Mouse (Mus musculus) thymus, adult 2 months (tissue): Measurements from ENCODE around the gene Atad1. TPM values are rescaled to one million over a fixed set of nuclear protein-coding genes. Genes with fewer than 3 reads are reported as not detected.
"Not testable (repeated sequence)": the region's sequence is repeated elsewhere in the genome, so short reads cannot be mapped to it uniquely, and the experiment has no call there.

Experiments
- DNase-seq: peaks from one replicate; pipeline ENCODE4 v3.0.0; 2021
- H3K27ac ChIP-seq: fragments of 200-500 bp; 2 replicates; pipeline ENCODE4 v1.5.1; 2012; ENCODE audit warnings: low read length, control low read depth; ENCODE audit not compliant: control insufficient read depth, insufficient read depth
- H3K27me3 ChIP-seq: fragments of 200-500 bp; 2 replicates; pipeline ENCODE4 v1.6.1; 2012; ENCODE audit warnings: mild to moderate bottlenecking, low read length, moderate library complexity, mixed read lengths; ENCODE audit not compliant: control insufficient read depth, insufficient read depth
- H3K36me3 ChIP-seq: fragments of 200-500 bp; 2 replicates; pipeline ENCODE4 v1.6.1; 2012; ENCODE audit warnings: mild to moderate bottlenecking, low read length, moderate library complexity; ENCODE audit not compliant: control insufficient read depth, insufficient read depth
- H3K4me1 ChIP-seq: fragments of 200-500 bp; replicated peaks from 2 replicates; pipeline ENCODE4 v1.6.1; 2012; ENCODE audit warnings: low read length; ENCODE audit not compliant: control insufficient read depth, insufficient read depth
- H3K4me3 ChIP-seq: fragments of 200-500 bp; 2 replicates; pipeline ENCODE4 v1.5.1; 2012; ENCODE audit warnings: mild to moderate bottlenecking, low read length, control low read depth, moderate library complexity; ENCODE audit not compliant: control insufficient read depth, insufficient read depth
- CTCF ChIP-seq: fragments of 200-500 bp; IDR thresholded peaks from 2 replicates; pipeline ENCODE4 v1.5.1; 2012; ENCODE audit warnings: mild to moderate bottlenecking, control low read depth, low read length, moderate library complexity, borderline replicate concordance; ENCODE audit not compliant: control insufficient read depth, poor library complexity, insufficient read depth; ENCODE audit errors: extremely low read depth
- POLR2A ChIP-seq: fragments of 200-500 bp; IDR thresholded peaks from 2 replicates; pipeline ENCODE4 v1.6.1; 2012; ENCODE audit warnings: mild to moderate bottlenecking, low read length, control low read depth, moderate library complexity; ENCODE audit not compliant: control insufficient read depth, poor library complexity, insufficient read depth; ENCODE audit errors: extremely low read depth
- WGBS: fragments of 180-500 bp; shearing (Covaris S2); methylation state at CpG from one replicate; pipeline ENCODE4 v1.1.7; 2018; 5-methylcytosine and 5-hydroxymethylcytosine counted together
- polyA plus RNA-seq: library from polyadenylated mRNA; depleted of rRNA; stranded (reverse); fragments of >200 nt; gene quantifications from 2 replicates; pipeline ENCODE4 v1.2.3, GENCODE M21; 2012; rRNA removed

Gene Atad1
- 13.6 and 17.7 TPM in 2 replicates for polyA plus RNA-seq

- Histone ChIP-seq H3K36me3 (no peaks in the 10 kb centered on the region), H3K4me1 (peaks cover 12% of the 10 kb centered on the region), H3K27me3 (no peaks in the 10 kb centered on the region), H3K4me3 (no peak within 1 kb of the TSS), H3K27ac (peak within 1 kb of the TSS; percentile 83)
- WGBS, result 96% methylated on average over 4 of the region's 4 CpGs
- TF ChIP-seq CTCF (no peak), POLR2A (no peak)
- no peak for DNase-seq
Measured at GRCm38 (mm10) chr19:32739686-32740085, at the start of gene Atad1. Atad1 (minus strand) TSS chr19:32739786.

- H3K27ac ChIP-seq, H3K27me3 ChIP-seq, H3K4me1 ChIP-seq, H3K36me3 ChIP-seq, H3K4me3 ChIP-seq, DNase-seq: not testable (repeated sequence)
- WGBS, result 96% methylated on average over 3 of the region's 3 CpGs
Measured at GRCm38 (mm10) chr19:32788016-32788415, 48.4 kb upstream of the Atad1 start.

- not testable (repeated sequence) for DNase-seq, H3K4me1 ChIP-seq
Measured at GRCm38 (mm10) chr19:32787388-32787787, 47.8 kb upstream of the Atad1 start.

GRCm38 (mm10) chr19:32781305-32782071 is 41.9 kb upstream of the Atad1 start:
- DNase-seq, result no peak
- peaks cover 4% of the 10 kb centered on the region; the same call in 1 of the 2 replicates for H3K36me3 ChIP-seq
- H3K27ac ChIP-seq, result no peak overlapping the region
- peaks cover 2% of the 10 kb centered on the region; the same call in 1 of the 2 replicates for H3K4me1 ChIP-seq
- no peak overlapping the region for H3K4me3 ChIP-seq
- TF ChIP-seq POLR2A, result no peak
- no peak for TF ChIP-seq CTCF
- no peaks in the 10 kb centered on the region for H3K27me3 ChIP-seq
- 93% methylated on average over 5 of the region's 5 CpGs for WGBS

More at GRCm38 (mm10) chr19:32787388-32787787, 47.8 kb upstream of the Atad1 start:
- H3K4me3 ChIP-seq, H3K36me3 ChIP-seq, H3K27ac ChIP-seq, H3K27me3 ChIP-seq: not testable (repeated sequence)
- WGBS, result 41% methylated on average over 4 of the region's 4 CpGs

GRCm38 (mm10) chr19:32779131-32779530 is 39.5 kb upstream of the Atad1 start:
- 58% methylated on average over 3 of the region's 3 CpGs for WGBS
- H3K4me3 ChIP-seq, result no peak overlapping the region
- no peak overlapping the region for H3K27ac ChIP-seq
- no peaks in the 10 kb centered on the region for H3K27me3 ChIP-seq
- TF ChIP-seq POLR2A, result no peak
- TF ChIP-seq CTCF, result no peak
- H3K4me1 ChIP-seq, result peaks cover 2% of the 10 kb centered on the region; the same call in 1 of the 2 replicates
- DNase-seq, result no peak
- H3K36me3 ChIP-seq, result peaks cover 4% of the 10 kb centered on the region; the same call in 1 of the 2 replicates

GRCm38 (mm10) chr19:32778411-32778810 is 38.8 kb upstream of the Atad1 start:
- no peak for DNase-seq
- no peak overlapping the region for H3K4me3 ChIP-seq
- H3K36me3 ChIP-seq, result peaks cover under 1% of the 10 kb centered on the region; the same call in 1 of the 2 replicates
- H3K27me3 ChIP-seq, result no peaks in the 10 kb centered on the region
- no peak for TF ChIP-seq CTCF
- no peak for TF ChIP-seq POLR2A
- H3K27ac ChIP-seq, result no peak overlapping the region
- 49% methylated on average over 2 of the region's 2 CpGs for WGBS
- peaks cover 2% of the 10 kb centered on the region; the same call in 1 of the 2 replicates for H3K4me1 ChIP-seq

- Histone ChIP-seq H3K36me3 (peaks cover 15% of the 10 kb centered on the region), H3K27ac (no peak overlapping the region), H3K27me3 (no peaks in the 10 kb centered on the region), H3K4me3 (no peak overlapping the region), H3K4me1 (peaks cover 7% of the 10 kb centered on the region)
- no peak for DNase-seq
- TF ChIP-seq POLR2A, result no peak
- TF ChIP-seq CTCF, result no peak
- 19% methylated on average over 4 of the region's 4 CpGs for WGBS
Measured at GRCm38 (mm10) chr19:32762493-32762892, 22.9 kb upstream of the Atad1 start.

- Histone ChIP-seq H3K27me3 (no peaks in the 10 kb centered on the region), H3K4me3 (no peak overlapping the region), H3K36me3 (peaks cover 13% of the 10 kb centered on the region), H3K27ac (no peak overlapping the region), H3K4me1 (peaks cover 7% of the 10 kb centered on the region)
- WGBS, result 51% methylated on average over 4 of the region's 4 CpGs
- TF ChIP-seq POLR2A (no peak), CTCF (no peak)
- DNase-seq, result no peak
Measured at GRCm38 (mm10) chr19:32761162-32761561, 21.6 kb upstream of the Atad1 start.
